17 mouse cellular contexts compared by ENCODE assay signal in the genomic region with DNA sequence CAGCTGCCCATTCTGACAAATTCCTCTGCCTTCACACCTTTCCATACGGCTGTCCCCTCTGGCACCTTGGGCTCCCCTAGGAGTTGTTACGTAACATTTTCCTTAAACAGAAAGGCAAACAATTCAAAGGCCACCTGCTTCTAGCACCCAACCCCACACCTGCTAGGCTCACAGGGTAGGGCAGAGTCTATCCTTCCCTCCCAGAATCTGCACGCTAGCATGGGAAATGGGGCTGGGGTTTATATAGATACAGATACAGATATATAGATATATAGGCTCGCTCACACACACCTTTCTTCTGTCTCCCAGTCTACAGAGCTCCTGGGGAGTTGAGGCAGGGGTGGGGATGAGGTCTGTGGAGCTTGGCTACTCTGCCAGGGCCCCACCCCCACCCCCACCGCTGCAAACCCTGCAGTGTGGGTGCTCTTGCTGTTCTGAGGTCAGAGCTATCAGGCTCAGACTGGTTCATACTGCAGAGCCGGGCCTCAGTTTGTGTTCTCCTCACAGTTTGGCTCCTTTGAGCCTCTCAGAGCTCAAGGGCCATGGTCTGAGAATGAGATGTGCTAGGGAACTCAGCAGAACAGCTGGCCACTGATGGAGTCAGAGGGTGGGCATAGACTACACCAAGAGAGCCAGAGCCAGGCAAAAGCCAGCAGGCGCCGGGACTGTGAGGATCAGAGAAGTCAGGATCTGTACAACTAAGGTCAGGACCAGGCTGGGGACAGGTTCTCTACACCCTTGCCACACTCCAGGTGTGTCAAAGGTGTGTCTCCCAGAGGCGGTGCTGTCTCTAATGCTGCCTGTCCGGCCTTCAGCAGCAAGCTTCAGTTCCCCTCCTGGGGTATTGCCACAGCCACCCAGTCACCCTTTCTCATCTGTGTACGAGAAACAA. TPM values are rescaled to one million over a fixed set of nuclear protein-coding genes. Genes with fewer than 3 reads are reported as not detected.
DNase-seq lines count a peak whose midpoint lies in the region; ATAC-seq and TF ChIP-seq lines count a peak whose summit lies in the region.
"Had no signal": no experiment of that assay in that cellular context is flagged by ENCODE, and none has a peak within 500 bp of the region (broad histone marks: within the 10 kb centered on the region; RNA-seq: fewer than 3 reads in every experiment).

No protein-coding gene starts in this region.

- no peak for ATAC-seq in liver, embryonic 15.5 days (ENCODE audit: insufficient read depth)
- peak; percentile 13 for ATAC-seq in lung, postnatal 0 days
- ATAC-seq: hindbrain, embryonic 16.5 days had no signal

- no peaks in the 10 kb centered on the region for H3K36me3 ChIP-seq in liver, embryonic 15.5 days (replicated peaks)
- no peaks in the 10 kb centered on the region for H3K36me3 ChIP-seq in lung, postnatal 0 days (ENCODE audit: insufficient read depth, low read length)
- H3K36me3 ChIP-seq in kidney, adult 2 months (ENCODE audit: control insufficient read depth, insufficient read depth, low read length) = no peaks in the 10 kb centered on the region
- H3K36me3 ChIP-seq: embryonic facial prominence, embryonic 12.5 days; limb, embryonic 10.5 days; neural tube, embryonic 13.5 days had no signal

- H3K27me3 ChIP-seq in liver, embryonic 15.5 days = peaks cover 11% of the 10 kb centered on the region; the same call in 1 of the 2 replicates
- H3K27me3 ChIP-seq in lung, postnatal 0 days (replicated peaks; ENCODE audit: insufficient read depth, low read length) = no peaks in the 10 kb centered on the region
- no peaks in the 10 kb centered on the region for H3K27me3 ChIP-seq in kidney, adult 2 months (replicated peaks; ENCODE audit: control insufficient read depth, insufficient read depth, low read length)
- H3K27me3 ChIP-seq: embryonic facial prominence, embryonic 12.5 days; neural tube, embryonic 13.5 days had no signal

- H3K9ac ChIP-seq in liver, embryonic 15.5 days = no peak overlapping the region
- H3K9ac ChIP-seq in lung, postnatal 0 days (replicated peaks; ENCODE audit: low read depth) = no peak overlapping the region
- H3K9ac ChIP-seq: embryonic facial prominence, embryonic 12.5 days; neural tube, embryonic 13.5 days had no signal

- no peak for TF ChIP-seq POLR2A in bone marrow, adult 2 months (IDR thresholded peaks at IDR 0.05; ENCODE audit: borderline replicate concordance, control insufficient read depth, low read depth, low read length)
- no peak for TF ChIP-seq POLR2A in kidney, adult 2 months (IDR thresholded peaks at IDR 0.05; ENCODE audit: low read depth, low read length)

- no peaks in the 10 kb centered on the region for H3K9me3 ChIP-seq in liver, embryonic 15.5 days (replicated peaks)
- H3K9me3 ChIP-seq in lung, postnatal 0 days (ENCODE audit: low read length) = no peaks in the 10 kb centered on the region
- H3K9me3 ChIP-seq: embryonic facial prominence, embryonic 12.5 days; limb, embryonic 10.5 days; neural tube, embryonic 13.5 days had no signal

- no peak for TF ChIP-seq CTCF in bone marrow, adult 2 months (IDR thresholded peaks at IDR 0.05; ENCODE audit: control insufficient read depth, insufficient read depth, low read length)
- no peak for TF ChIP-seq CTCF in lung, postnatal 0 days (IDR thresholded peaks at IDR 0.05)
- TF ChIP-seq CTCF in kidney, adult 2 months (conservative IDR thresholded peaks at IDR 0.05; ENCODE audit: insufficient read depth, insufficient read length, low read depth, low read length) = no peak

- peaks cover 39% of the 10 kb centered on the region for H3K4me1 ChIP-seq in liver, embryonic 15.5 days (replicated peaks)
- H3K4me1 ChIP-seq in bone marrow, adult 2 months (ENCODE audit: control insufficient read depth, insufficient read depth, low read length) = peaks cover 13% of the 10 kb centered on the region
- H3K4me1 ChIP-seq in lung, postnatal 0 days (ENCODE audit: insufficient read depth, low read depth, low read length) = no peaks in the 10 kb centered on the region
- no peaks in the 10 kb centered on the region for H3K4me1 ChIP-seq in kidney, adult 2 months (ENCODE audit: control insufficient read depth, insufficient read depth, low read length)

- TF ChIP-seq EP300 in lung, postnatal 0 days (IDR thresholded peaks at IDR 0.05) = no peak

- H3K27ac ChIP-seq in liver, embryonic 15.5 days (replicated peaks) = peak overlapping the region; percentile 42
- peak overlapping the region; percentile 94 for H3K27ac ChIP-seq in bone marrow, adult 2 months (ENCODE audit: control insufficient read depth, insufficient read depth, low read depth, low read length, poor library complexity)
- H3K27ac ChIP-seq in lung, postnatal 0 days (ENCODE audit: low read length) = peak overlapping the region; percentile 26; the same call in 1 of the 2 replicates
- H3K27ac ChIP-seq in kidney, adult 2 months (ENCODE audit: insufficient read depth, low read depth, low read length) = no peak overlapping the region
- H3K27ac ChIP-seq: embryonic facial prominence, embryonic 12.5 days; limb, embryonic 10.5 days; macrophage; neural tube, embryonic 13.5 days had no signal

- WGBS in liver, embryonic 15.5 days (ENCODE audit: insufficient replicate concordance) = 48% methylated on average over 11 of the region's 11 CpGs
- WGBS in bone marrow, adult 2 months = 53% methylated on average over 11 of the region's 11 CpGs
- 54% methylated on average over 11 of the region's 11 CpGs for WGBS in lung, postnatal 0 days
- 78% methylated on average over 11 of the region's 11 CpGs for WGBS in kidney, adult 2 months

- DNase-seq in liver = no peak
- peak; percentile 53 for DNase-seq in lung, postnatal 0 days (ENCODE audit: low spot score)
- DNase-seq in thymus, postnatal 14 days = peak; percentile 65
- DNase-seq in cerebellum, postnatal 25 days = no peak
- no peak for DNase-seq in kidney, adult 2 months
- DNase-seq in kidney, postnatal 4 days = no peak
- DNase-seq: adrenal gland, postnatal 25 days; cerebellum, postnatal 14 days; heart, postnatal 14 days; kidney, postnatal 25 days had no signal

- no peak overlapping the region for H3K4me3 ChIP-seq in liver, embryonic 15.5 days (replicated peaks)
- H3K4me3 ChIP-seq in bone marrow, adult 2 months (replicated peaks; ENCODE audit: control insufficient read depth, low read depth, low read length) = no peak overlapping the region
- no peak overlapping the region for H3K4me3 ChIP-seq in lung, postnatal 0 days (ENCODE audit: low read depth, low read length)
- no peak overlapping the region for H3K4me3 ChIP-seq in kidney, adult 2 months (ENCODE audit: insufficient read depth, low read depth, low read length)
- H3K4me3 ChIP-seq: embryonic facial prominence, embryonic 12.5 days; limb, embryonic 10.5 days; neural tube, embryonic 13.5 days had no signal

- no peak overlapping the region for H3K4me2 ChIP-seq in liver, embryonic 15.5 days
- no peak overlapping the region for H3K4me2 ChIP-seq in lung, postnatal 0 days (replicated peaks; ENCODE audit: low read depth, low read length)
- H3K4me2 ChIP-seq: embryonic facial prominence, embryonic 12.5 days; neural tube, embryonic 13.5 days had no signal

RNA-seq across cellular contexts. Expression of gene Lbr, which starts 22.4 kb away (rescaled TPM):
- 250 and 253 TPM in 2 replicates for polyA plus RNA-seq in liver, embryonic 15.5 days (2015; fragmentation: Nextera tagmentation; extraction: Ambion mirVana)
- 160 and 176 TPM in 2 replicates for polyA plus RNA-seq in bone marrow, adult 2 months (2011; ENCODE audit: insufficient read depth, insufficient read length, low replicate concordance, missing spikeins)
- polyA plus RNA-seq in lung, postnatal 0 days (2015; fragmentation: Nextera tagmentation; extraction: Ambion mirVana) = 51.7 and 54.3 TPM in 2 replicates
- polyA plus RNA-seq in kidney, adult 2 months (2012; rRNA removed) = 11.5 and 14.5 TPM in 2 replicates

Comparison
In these comparisons a context has a peak if more than half of its experiments do, and no peak if none do; other contexts are left out.
1. DNase-seq: peak in lung, postnatal 0 days (single experiment) and thymus, postnatal 14 days (single experiment); none in liver (single experiment), cerebellum, postnatal 25 days (0 of 2), kidney, adult 2 months (single experiment) and kidney, postnatal 4 days (0 of 2).